Mouse (Mus musculus): ENCODE measurements around the gene Pcbp4.

- TF ChIP-seq CTCF (IDR thresholded peaks at IDR 0.05; ENCODE audit: extremely low read depth, insufficient read length, insufficient replicate concordance, low read depth, low read length) (no peak), POLR2A (IDR thresholded peaks at IDR 0.05; ENCODE audit: low read depth, low read length) (no peak)
These were observed 36.3 kb upstream of the Pcbp4 start for GRCm38 (mm10) chr9:106416826-106417225.
